Mouse (Mus musculus) embryonic facial prominence, embryonic 12.5 days (tissue): ENCODE data around the gene 6330409D20Rik. TPM values are rescaled to one million over a fixed set of nuclear protein-coding genes. Genes with fewer than 3 reads are reported as not detected.

ENCODE experiments used
- ATAC-seq: fragments of 200-750 bp; cut with Nextera tagmentation; 2 replicates; pipeline ENCODE4 v1.8.0; 2017; ENCODE audit not compliant: insufficient number of reproducible peaks, insufficient read depth, low FRiP score, low TSS enrichment
- H3K27ac ChIP-seq: fragments of 300-500 bp; sonication (generic); 2 replicates; pipeline ENCODE4 v1.5.1; 2016; ENCODE audit warnings: mild to moderate bottlenecking
- H3K27me3 ChIP-seq: fragments of 300-500 bp; sonication (generic); 2 replicates; pipeline ENCODE4 v1.6.1; 2016; ENCODE audit warnings: mild to moderate bottlenecking, moderate library complexity
- H3K36me3 ChIP-seq: fragments of 300-500 bp; sonication (generic); 2 replicates; pipeline ENCODE4 v1.6.1; 2016; ENCODE audit warnings: mild to moderate bottlenecking
- H3K4me1 ChIP-seq: fragments of 300-500 bp; sonication (generic); 2 replicates; pipeline ENCODE4 v1.6.1; 2016
- H3K4me2 ChIP-seq: fragments of 300-500 bp; sonication (generic); replicated peaks from 2 replicates; pipeline ENCODE4 v1.6.1; 2016; ENCODE audit warnings: mild to moderate bottlenecking, moderate library complexity
- H3K4me3 ChIP-seq: fragments of 300-500 bp; sonication (generic); 2 replicates; pipeline ENCODE4 v1.5.1; 2016; ENCODE audit warnings: mild to moderate bottlenecking
- H3K9ac ChIP-seq: fragments of 300-500 bp; sonication (generic); 2 replicates; pipeline ENCODE4 v1.6.1; 2016; ENCODE audit warnings: mild to moderate bottlenecking, moderate library complexity
- H3K9me3 ChIP-seq: fragments of 300-500 bp; sonication (generic); 2 replicates; pipeline ENCODE4 v1.6.1; 2016; ENCODE audit warnings: mild to moderate bottlenecking, moderate library complexity
- WGBS: fragments of 180-500 bp; shearing (Covaris S2); methylation state at CpG from one replicate; pipeline ENCODE4 v1.1.7; 2016; 5-methylcytosine and 5-hydroxymethylcytosine counted together
- polyA plus RNA-seq: library from polyadenylated mRNA; unstranded; fragments of >200 nt; fragmentation: Nextera tagmentation; extraction: Ambion mirVana; gene quantifications from 2 replicates; pipeline ENCODE4 v1.2.1, GENCODE M21; 2016

The 6330409D20Rik gene
- polyA plus RNA-seq, 1 experiment from 2014 or later: 0.43 TPM

DNA sequence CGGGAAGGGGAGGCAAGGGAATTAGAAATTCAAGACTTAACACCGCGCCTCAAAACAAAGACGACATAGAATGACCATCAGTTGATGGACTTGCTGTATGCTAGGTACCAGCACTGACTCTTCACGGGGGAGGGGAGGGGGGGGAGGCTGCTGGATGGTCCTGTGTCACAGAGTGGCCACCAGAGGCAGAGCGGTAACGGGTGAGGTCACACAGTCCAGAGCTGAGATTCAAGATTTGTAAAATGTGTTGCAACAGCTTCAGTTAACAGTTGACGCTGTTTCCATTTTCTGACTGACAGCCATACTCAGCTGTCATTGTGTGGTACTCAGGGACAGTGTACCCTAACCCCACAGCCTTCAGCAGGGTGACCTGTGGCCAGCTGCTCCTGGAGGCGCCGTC is 11.4 kb upstream of the 6330409D20Rik start:
- ATAC-seq: no peak

DNA sequence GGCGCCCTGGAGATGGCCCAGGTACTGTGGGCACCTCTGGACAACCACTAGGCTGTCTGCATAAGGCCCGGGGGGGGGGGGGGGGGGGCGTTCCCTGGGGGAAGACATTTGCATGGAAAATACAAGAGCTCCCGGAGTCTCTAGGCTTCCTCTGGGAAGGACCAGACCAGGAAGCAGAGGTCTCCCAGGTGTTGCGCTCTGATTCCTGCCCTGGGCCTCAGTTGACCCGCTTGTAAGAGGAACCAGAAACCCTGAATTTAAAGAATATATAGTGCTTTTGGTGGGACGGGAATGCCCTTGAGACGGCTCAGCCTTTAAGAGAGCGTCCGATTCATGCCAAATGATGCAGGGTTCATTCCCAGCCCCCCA is 10.8 kb upstream of the 6330409D20Rik start:
- WGBS: 25% methylated on average over 10 of the region's 10 CpGs
- ATAC-seq: no peak

More for the DNA sequence above, 11.4 kb upstream of the 6330409D20Rik start:
- Histone ChIP-seq H3K4me1 (peaks cover 16% of the 10 kb centered on the region), H3K4me2 (peak overlapping the region; percentile 62; the same call in 1 of the 2 replicates), H3K27me3 (no peaks in the 10 kb centered on the region), H3K36me3 (peaks cover 18% of the 10 kb centered on the region), H3K4me3 (no peak overlapping the region), H3K9ac (no peak overlapping the region), H3K27ac (no peak overlapping the region), H3K9me3 (no peaks in the 10 kb centered on the region)
- 67% methylated on average over 10 of the region's 10 CpGs for WGBS

DNA sequence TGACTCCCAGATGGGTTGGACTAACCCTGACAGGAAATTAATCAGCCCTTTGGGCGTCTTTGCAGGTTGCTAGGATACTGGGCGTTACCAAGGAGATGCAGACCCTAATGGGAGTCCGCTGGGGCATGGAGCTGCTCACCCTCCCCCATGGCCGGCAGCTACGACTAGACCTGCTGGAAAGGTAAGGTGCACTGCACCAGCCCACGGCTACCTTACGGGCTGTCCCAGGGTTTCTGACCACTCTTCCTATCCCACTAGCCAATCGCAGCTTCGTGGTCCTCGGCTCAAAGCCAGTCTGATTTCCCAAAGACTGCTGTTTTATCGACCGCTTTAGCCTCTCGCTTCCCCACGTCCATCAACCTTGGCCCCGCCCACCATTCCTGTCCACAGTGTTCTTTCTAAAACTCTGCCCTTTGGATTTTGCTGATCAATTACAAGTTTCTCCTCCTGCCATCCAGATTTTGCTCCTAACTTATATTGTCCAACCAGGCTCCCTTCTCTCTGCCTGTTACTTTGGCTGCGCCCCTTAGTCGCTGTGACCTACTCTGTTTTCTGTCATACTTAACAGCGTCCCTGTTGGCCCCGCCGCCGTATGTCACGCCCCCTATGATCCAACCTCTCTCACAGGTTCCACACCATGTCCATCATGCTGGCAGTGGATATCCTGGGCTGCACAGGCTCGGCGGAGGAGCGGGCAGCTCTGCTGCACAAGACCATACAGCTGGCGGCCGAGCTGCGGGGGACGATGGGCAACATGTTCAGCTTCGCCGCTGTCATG is 10.3 kb upstream of the 6330409D20Rik start:
- no peaks in the 10 kb centered on the region for H3K9me3 ChIP-seq
- 4% methylated on average over 31 of the region's 31 CpGs for WGBS
- peak overlapping the region; percentile 37 for H3K4me3 ChIP-seq
- H3K4me1 ChIP-seq: peaks cover 16% of the 10 kb centered on the region
- H3K4me2 ChIP-seq: peak overlapping the region; percentile 62
- peak; percentile 87 for ATAC-seq
- peaks cover 25% of the 10 kb centered on the region for H3K36me3 ChIP-seq
- H3K27me3 ChIP-seq: no peaks in the 10 kb centered on the region
- peak overlapping the region; percentile 45; the same call in 1 of the 2 replicates for H3K9ac ChIP-seq
- peak overlapping the region; percentile 47 for H3K27ac ChIP-seq

More for the DNA sequence above, 10.8 kb upstream of the 6330409D20Rik start:
- no peaks in the 10 kb centered on the region for H3K27me3 ChIP-seq
- peak overlapping the region; percentile 45; the same call in 1 of the 2 replicates for H3K9ac ChIP-seq
- H3K36me3 ChIP-seq: peaks cover 21% of the 10 kb centered on the region
- H3K4me3 ChIP-seq: peak overlapping the region; percentile 37
- no peaks in the 10 kb centered on the region for H3K9me3 ChIP-seq
- H3K4me2 ChIP-seq: peak overlapping the region; percentile 62
- peaks cover 16% of the 10 kb centered on the region for H3K4me1 ChIP-seq
- peak overlapping the region; percentile 47; the same call in 1 of the 2 replicates for H3K27ac ChIP-seq

DNA sequence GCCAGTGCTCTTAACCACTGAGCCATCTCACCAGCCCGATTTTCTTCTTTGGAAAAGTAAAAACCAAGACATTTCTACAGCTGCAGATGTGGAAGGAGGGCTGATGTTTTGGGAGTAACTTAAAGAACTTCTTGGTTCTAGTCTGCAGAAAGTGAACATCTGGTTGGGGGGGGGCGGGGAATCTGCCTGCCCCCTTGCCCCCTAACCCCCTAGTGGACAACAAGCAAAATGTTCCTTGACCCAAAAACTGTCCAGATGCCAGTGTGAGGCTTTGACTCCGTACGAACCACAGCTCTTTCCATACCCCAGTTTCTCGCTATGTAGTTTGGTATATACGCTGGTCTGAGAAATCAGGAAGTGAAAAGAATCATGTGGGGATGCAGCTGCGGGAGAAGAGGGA is 9.4 kb upstream of the 6330409D20Rik start:
- H3K9ac ChIP-seq: no peak overlapping the region
- no peak overlapping the region for H3K27ac ChIP-seq
- WGBS: 69% methylated on average over 7 of the region's 7 CpGs

DNA sequence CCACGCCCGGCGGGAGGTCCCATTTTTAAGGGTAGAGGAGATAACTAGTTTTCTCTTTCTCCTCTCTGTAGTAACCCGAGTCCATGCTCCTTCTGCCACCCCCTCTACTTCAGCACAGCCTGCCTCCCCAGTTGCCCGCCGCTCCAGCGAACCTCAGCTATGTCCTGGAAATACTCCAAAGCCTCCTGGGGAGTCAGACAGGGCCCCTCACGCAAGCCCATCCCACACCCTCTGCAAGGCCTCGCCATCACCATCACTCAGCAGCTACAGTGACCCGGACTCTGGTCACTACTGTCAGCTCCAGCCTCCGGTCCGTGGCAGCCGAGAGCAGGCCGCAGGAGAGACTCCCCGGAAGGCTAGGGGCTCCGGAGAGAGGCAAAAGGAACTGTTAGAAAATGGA is 8.3 kb upstream of the 6330409D20Rik start:
- Histone ChIP-seq H3K9ac (no peak overlapping the region), H3K4me3 (no peak overlapping the region), H3K4me1 (peaks cover 16% of the 10 kb centered on the region), H3K4me2 (no peak overlapping the region), H3K9me3 (no peaks in the 10 kb centered on the region), H3K36me3 (peaks cover 30% of the 10 kb centered on the region), H3K27ac (no peak overlapping the region), H3K27me3 (no peaks in the 10 kb centered on the region)
- ATAC-seq: no peak
- WGBS: 90% methylated on average over 16 of the region's 16 CpGs

More for the DNA sequence above, 9.4 kb upstream of the 6330409D20Rik start:
- Histone ChIP-seq H3K4me3 (no peak overlapping the region), H3K9me3 (no peaks in the 10 kb centered on the region), H3K4me2 (no peak overlapping the region), H3K36me3 (peaks cover 30% of the 10 kb centered on the region), H3K4me1 (peaks cover 16% of the 10 kb centered on the region), H3K27me3 (no peaks in the 10 kb centered on the region)
- no peak for ATAC-seq

DNA sequence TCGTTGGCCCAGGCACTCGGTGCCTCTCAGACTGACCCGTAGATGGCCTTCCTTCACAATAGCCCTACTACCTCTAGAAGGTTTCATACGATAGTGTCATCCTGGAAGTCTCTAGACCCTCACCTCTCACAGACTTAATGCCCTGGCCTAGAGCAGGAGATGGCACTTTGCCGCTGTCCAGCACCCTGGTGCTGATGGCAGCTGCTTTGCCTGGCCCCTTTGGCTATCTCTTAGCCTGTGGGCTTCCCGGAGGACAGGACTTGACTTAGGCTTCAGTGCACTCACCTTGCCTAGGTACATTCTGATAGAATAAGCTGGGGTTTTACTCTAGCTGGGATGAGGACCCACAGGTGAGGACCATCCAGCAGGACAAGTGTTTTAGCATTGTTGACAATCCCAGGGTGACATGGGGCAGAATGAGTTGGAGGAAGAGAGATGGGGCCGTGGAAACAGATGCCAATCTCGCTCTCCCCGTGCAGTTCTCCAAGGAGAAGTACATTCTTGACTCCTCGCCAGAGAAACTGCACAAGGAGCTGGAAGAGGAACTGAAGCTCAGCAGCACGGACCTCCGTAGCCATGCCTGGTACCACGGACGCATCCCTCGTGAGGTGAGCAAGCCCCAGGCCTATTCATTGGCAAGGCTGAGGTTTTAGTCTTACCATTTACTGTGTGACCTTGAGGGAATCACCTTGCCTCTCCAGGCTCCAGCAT is 3.6 kb upstream of the 6330409D20Rik start:
- Histone ChIP-seq H3K27me3 (peaks cover 17% of the 10 kb centered on the region; the same call in 1 of the 2 replicates), H3K36me3 (peaks cover 17% of the 10 kb centered on the region), H3K4me2 (no peak overlapping the region), H3K4me1 (peaks cover 18% of the 10 kb centered on the region), H3K9me3 (no peaks in the 10 kb centered on the region), H3K27ac (no peak overlapping the region), H3K4me3 (no peak overlapping the region), H3K9ac (no peak overlapping the region)
- ATAC-seq: no peak
- 78% methylated on average over 15 of the region's 15 CpGs for WGBS

DNA sequence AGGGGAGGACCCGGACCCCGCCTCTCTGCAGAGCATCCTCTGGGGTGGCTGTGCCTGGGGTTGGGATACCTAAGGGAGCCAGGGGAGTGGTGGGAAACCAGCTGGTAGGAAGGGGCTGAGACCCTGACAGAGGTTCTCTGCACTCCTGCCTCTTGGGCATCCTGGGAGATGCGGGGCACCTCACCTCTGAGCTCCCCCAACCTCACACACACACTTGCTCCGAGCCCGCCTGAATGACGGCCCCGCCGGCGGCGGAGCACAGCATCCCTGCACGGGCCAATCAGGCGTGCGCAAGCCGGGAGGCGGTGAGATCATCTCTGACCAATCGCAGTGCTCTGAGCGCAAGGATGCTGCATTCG is 1.3 kb upstream of the 6330409D20Rik start:
- ATAC-seq: peak; percentile 62; the same call in 1 of the 2 replicates
- Histone ChIP-seq H3K27ac (0 out of 2 replicates have a peak overlapping the region, but pooled peaks have one; percentile 5), H3K4me3 (peak overlapping the region; percentile 52), H3K4me2 (peak overlapping the region; percentile 96), H3K36me3 (peaks cover 12% of the 10 kb centered on the region), H3K27me3 (peaks cover 17% of the 10 kb centered on the region; the same call in 1 of the 2 replicates), H3K4me1 (peaks cover 18% of the 10 kb centered on the region), H3K9me3 (no peaks in the 10 kb centered on the region), H3K9ac (no peak overlapping the region)
- WGBS: 4% methylated on average over 18 of the region's 18 CpGs

DNA sequence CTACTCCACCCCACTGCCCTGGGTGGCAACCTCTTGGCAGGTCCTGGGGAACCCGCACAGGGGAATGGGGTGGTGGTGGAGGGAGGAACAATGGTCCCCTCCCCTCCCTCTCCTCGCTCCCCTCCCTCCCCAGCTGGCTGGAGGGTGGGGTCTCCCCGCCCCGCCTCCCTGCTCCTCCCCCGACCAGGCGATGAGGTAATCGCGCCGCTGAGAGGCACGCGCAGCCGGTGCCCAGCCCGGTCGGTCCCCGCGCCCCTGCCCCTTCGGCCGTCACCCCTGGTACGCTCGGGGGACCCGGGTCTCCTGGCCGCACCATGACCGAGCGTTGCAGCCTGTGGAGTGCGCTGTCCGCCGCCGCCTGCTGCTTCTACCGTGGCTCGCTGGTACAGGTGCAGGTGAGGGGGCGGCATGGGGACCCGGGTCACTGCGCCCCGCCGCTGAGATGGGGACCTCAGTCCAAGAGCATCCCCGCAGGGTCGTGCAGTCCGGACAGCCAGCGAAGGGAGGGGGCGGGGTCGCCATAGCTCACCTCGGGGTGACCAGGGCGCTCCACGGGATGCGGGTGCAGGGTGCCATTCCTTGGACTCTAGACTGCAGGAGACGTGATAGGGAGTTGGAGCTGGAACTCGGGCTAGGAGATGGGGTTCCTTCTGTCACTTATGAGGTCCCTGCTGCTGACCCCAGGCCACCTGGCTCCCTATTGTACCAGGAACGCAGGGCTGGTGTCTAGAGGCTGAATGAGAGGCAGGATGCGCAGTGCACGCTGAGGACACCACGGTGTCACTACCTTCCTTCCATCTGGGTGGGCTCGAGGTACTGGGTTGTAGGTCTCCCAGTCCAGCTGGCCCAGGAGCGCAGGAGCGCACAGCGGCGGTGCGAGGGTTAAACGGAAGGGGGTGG is 707 bp upstream of the 6330409D20Rik start:
- H3K9me3 ChIP-seq: no peaks in the 10 kb centered on the region
- H3K27ac ChIP-seq: 0 out of 2 replicates have a peak overlapping the region, but pooled peaks have one; percentile 5
- peak overlapping the region; percentile 46 for H3K9ac ChIP-seq
- peak overlapping the region; percentile 52 for H3K4me3 ChIP-seq
- H3K4me1 ChIP-seq: peaks cover 18% of the 10 kb centered on the region
- WGBS: 3% methylated on average over 50 of the region's 58 CpGs
- peaks cover 9% of the 10 kb centered on the region for H3K36me3 ChIP-seq
- peaks cover 17% of the 10 kb centered on the region; the same call in 1 of the 2 replicates for H3K27me3 ChIP-seq
- peak overlapping the region; percentile 96 for H3K4me2 ChIP-seq
- peak; percentile 31; the same call in 1 of the 2 replicates for ATAC-seq

DNA sequence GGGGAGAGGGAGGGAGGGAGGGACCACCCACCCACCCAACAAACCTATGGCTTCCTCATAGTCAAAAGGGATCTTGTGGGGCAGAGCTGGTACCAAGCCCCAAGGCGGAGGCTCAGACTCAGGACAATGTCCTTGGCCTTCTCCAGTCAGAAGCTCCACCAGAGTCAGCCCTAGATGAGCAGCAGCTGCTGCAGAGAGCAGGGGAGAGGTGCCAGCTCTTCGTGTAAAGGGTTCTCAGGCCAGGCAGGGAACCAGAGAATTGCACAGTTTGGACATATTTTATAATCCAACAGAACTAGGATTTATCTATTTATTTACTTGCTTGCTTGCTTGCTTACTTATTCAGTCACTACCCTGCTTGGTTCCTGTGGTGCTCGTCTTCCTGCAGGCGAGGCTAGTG is 1.5 kb downstream of the 6330409D20Rik start:
- H3K27me3 ChIP-seq: peaks cover 17% of the 10 kb centered on the region; the same call in 1 of the 2 replicates

DNA sequence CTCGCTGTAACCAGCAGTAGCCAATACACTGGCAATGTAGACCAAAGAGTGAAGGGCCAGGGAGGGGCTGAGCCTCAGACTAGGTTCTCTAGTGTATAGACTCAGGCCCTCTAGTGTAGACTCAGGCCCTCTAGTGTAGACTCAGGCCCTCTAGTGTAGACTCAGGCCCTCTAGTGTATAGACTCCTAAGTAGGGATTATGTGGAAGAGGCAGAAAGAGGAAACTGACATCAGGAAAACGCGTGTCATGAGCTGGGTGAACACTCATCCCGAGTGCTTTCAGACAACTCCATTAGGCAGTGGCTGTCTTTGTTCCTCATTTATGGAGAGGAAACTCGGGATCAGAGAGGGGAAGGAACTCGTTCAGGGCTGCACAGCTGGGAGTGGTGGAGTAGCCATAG is 3.8 kb downstream of the 6330409D20Rik start:
- H3K4me1 ChIP-seq: peaks cover 33% of the 10 kb centered on the region

More for the DNA sequence above, 1.5 kb downstream of the 6330409D20Rik start:
- Histone ChIP-seq H3K9ac (no peak overlapping the region), H3K9me3 (no peaks in the 10 kb centered on the region), H3K36me3 (no peaks in the 10 kb centered on the region), H3K4me2 (no peak overlapping the region), H3K4me3 (no peak overlapping the region), H3K27ac (no peak overlapping the region), H3K4me1 (peaks cover 27% of the 10 kb centered on the region)
- ATAC-seq: no peak
- WGBS: 79% methylated on average over 4 of the region's 4 CpGs

More for the DNA sequence above, 3.8 kb downstream of the 6330409D20Rik start:
- ATAC-seq: no peak
- 63% methylated on average over 6 of the region's 6 CpGs for WGBS
- no peaks in the 10 kb centered on the region for H3K9me3 ChIP-seq
- H3K4me3 ChIP-seq: no peak overlapping the region
- H3K27me3 ChIP-seq: peaks cover 14% of the 10 kb centered on the region; the same call in 1 of the 2 replicates
- no peak overlapping the region for H3K4me2 ChIP-seq
- no peaks in the 10 kb centered on the region for H3K36me3 ChIP-seq
- 0 out of 2 replicates have a peak overlapping the region, but pooled peaks have one; percentile 36 for H3K27ac ChIP-seq
- H3K9ac ChIP-seq: no peak overlapping the region
